Mouse (Mus musculus) heart, postnatal 0 days (tissue): ENCODE results near the gene Smarcb1.

Experiments used
- CTCF ChIP-seq: IDR thresholded peaks from 2 replicates; pipeline ENCODE4 v1.5.1; 2016; ENCODE audit warnings: antibody characterized with exemption, control low read depth, low read depth
- EP300 ChIP-seq: IDR thresholded peaks from 2 replicates; pipeline ENCODE4 v1.6.1; 2016; ENCODE audit warnings: antibody characterized with exemption, low read depth

DNA sequence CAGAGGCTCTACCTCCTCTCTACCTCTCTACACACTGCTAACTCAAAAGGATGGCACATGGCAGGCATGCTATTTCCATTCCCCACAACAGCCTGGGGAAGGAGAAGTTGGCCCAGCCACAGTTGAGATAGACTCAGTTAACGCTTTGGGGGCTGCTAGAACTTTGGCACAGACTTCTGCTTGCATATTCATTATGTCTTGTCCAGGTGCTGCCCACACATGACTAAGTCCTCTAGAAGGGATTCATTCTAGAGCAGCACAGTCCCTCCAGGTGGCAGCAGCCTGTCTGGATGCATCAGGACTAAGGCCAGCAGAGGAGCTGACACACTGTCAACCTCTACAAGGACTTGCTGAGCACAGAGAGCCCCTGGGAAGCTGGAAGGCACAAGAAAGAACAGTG, 25.2 kb downstream of the Smarcb1 start:
- TF ChIP-seq EP300 (no peak), CTCF (no peak)
